Mouse (Mus musculus) intestine, postnatal 0 days (tissue): ENCODE results near the gene Mical2. TPM values are rescaled to one million over a fixed set of nuclear protein-coding genes. Genes with fewer than 3 reads are reported as not detected.
A peak's percentile ranks its signal among the peaks of the same experiment; 100 is the strongest.

ENCODE experiments used
- ATAC-seq: fragments of 200-750 bp; cut with Nextera tagmentation; 2 replicates; pipeline ENCODE4 v1.8.0; 2017; ENCODE audit warnings: mild to moderate bottlenecking, moderate TSS enrichment, moderate library complexity
- H3K27ac ChIP-seq: fragments of 300-500 bp; sonication (generic); 2 replicates; pipeline ENCODE4 v1.5.1; 2014; ENCODE audit warnings: mild to moderate bottlenecking, low read depth, low read length, moderate library complexity
- H3K27me3 ChIP-seq: fragments of 300-500 bp; sonication (generic); replicated peaks from 2 replicates; pipeline ENCODE4 v1.6.1; 2014; ENCODE audit warnings: low read length, mixed read lengths; ENCODE audit not compliant: control insufficient read depth, insufficient read depth
- H3K36me3 ChIP-seq: fragments of 300-500 bp; sonication (generic); 2 replicates; pipeline ENCODE4 v1.6.1; 2014; ENCODE audit warnings: mild to moderate bottlenecking, moderate library complexity; ENCODE audit not compliant: control insufficient read depth, insufficient read depth
- H3K4me1 ChIP-seq: fragments of 300-500 bp; sonication (generic); replicated peaks from 2 replicates; pipeline ENCODE4 v1.6.1; 2014; ENCODE audit warnings: antibody characterized with exemption, low read length, mixed read lengths; ENCODE audit not compliant: control insufficient read depth, insufficient read depth
- H3K4me2 ChIP-seq: fragments of 300-500 bp; sonication (generic); replicated peaks from 2 replicates; pipeline ENCODE4 v1.6.1; 2014; ENCODE audit warnings: low read depth, mild to moderate bottlenecking, moderate library complexity
- H3K4me3 ChIP-seq: fragments of 300-500 bp; sonication (generic); 2 replicates; pipeline ENCODE4 v1.5.1; 2014; ENCODE audit warnings: low read depth, low read length
- H3K9ac ChIP-seq: fragments of 300-500 bp; sonication (generic); 2 replicates; pipeline ENCODE4 v1.6.1; 2014; ENCODE audit warnings: mild to moderate bottlenecking, low read depth, low read length
- H3K9me3 ChIP-seq: fragments of 300-500 bp; sonication (generic); 2 replicates; pipeline ENCODE4 v1.6.1; 2016; ENCODE audit warnings: mixed run types; ENCODE audit not compliant: control insufficient read depth
- CTCF ChIP-seq: sonication (generic); IDR thresholded peaks from 2 replicates; pipeline ENCODE4 v1.5.1; 2016; ENCODE audit warnings: low read depth, mild to moderate bottlenecking, control low read depth, antibody characterized with exemption, moderate library complexity
- WGBS: fragments of 180-500 bp; shearing (Covaris S2); extraction: QIAGEN DNeasy Blood & Tissue Kit; methylation state at CpG from one replicate; pipeline ENCODE4 v1.1.7; 2014; 5-methylcytosine and 5-hydroxymethylcytosine counted together
- polyA plus RNA-seq: library from polyadenylated mRNA; unstranded; fragments of >200 nt; fragmentation: Nextera tagmentation; extraction: Ambion mirVana; gene quantifications from 2 replicates; pipeline ENCODE4 v1.2.1, GENCODE M21; 2015

The Mical2 gene
- polyA plus RNA-seq, 1 experiment from 2014 or later: 13.0 TPM

DNA sequence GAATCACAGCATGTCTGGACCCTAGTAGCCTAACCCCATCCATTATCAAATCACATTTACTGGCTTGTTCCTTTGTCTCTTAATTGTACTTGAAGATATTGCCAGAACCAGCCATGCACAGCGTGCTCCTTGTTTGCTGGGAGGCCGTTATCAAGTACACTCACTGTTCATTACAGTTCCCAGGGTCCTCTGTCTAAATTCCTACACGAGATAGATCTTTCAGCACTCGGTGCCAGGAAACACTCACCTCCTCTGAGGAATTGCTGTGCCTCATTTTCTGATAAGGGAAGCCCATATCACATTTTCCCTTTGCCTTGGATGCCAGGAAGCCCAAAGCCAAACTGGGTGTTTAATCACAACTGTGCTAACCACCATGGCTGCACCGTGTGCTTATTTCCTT is 91.8 kb downstream of the Mical2 start:
- Histone ChIP-seq H3K27me3 (no peaks in the 10 kb centered on the region), H3K4me1 (peaks cover 17% of the 10 kb centered on the region), H3K9me3 (no peaks in the 10 kb centered on the region), H3K4me3 (no peak overlapping the region), H3K27ac (no peak overlapping the region), H3K4me2 (no peak overlapping the region), H3K36me3 (peaks cover 28% of the 10 kb centered on the region; the same call in 1 of the 2 replicates), H3K9ac (no peak overlapping the region)
- ATAC-seq: no peak
- TF ChIP-seq CTCF: no peak
- 33% methylated on average over 5 of the region's 5 CpGs for WGBS

DNA sequence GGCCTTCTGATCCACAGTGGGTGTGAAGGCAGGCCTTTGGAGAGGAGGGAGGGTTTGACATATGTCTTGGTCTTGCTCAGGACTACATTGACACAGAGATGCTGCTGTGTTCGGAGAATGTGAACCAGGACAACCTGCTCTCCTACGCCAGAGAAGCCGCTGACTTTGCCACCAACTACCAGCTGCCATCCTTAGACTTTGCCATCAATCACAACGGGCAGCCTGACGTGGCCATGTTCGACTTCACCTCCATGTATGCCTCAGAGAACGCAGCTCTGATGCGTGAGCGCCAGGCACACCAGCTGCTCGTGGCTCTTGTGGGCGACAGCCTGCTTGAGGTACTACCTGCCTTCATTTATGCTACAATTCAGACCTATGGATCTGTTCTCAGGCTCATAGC is 92.7 kb downstream of the Mical2 start:
- no peaks in the 10 kb centered on the region for H3K27me3 ChIP-seq
- H3K9me3 ChIP-seq: no peaks in the 10 kb centered on the region
- peaks cover 33% of the 10 kb centered on the region for H3K36me3 ChIP-seq
- peaks cover 17% of the 10 kb centered on the region for H3K4me1 ChIP-seq
- WGBS: 97% methylated on average over 11 of the region's 11 CpGs
- no peak for ATAC-seq
- H3K4me2 ChIP-seq: no peak overlapping the region
- no peak for TF ChIP-seq CTCF
- no peak overlapping the region for H3K4me3 ChIP-seq
- no peak overlapping the region for H3K9ac ChIP-seq
- H3K27ac ChIP-seq: no peak overlapping the region

DNA sequence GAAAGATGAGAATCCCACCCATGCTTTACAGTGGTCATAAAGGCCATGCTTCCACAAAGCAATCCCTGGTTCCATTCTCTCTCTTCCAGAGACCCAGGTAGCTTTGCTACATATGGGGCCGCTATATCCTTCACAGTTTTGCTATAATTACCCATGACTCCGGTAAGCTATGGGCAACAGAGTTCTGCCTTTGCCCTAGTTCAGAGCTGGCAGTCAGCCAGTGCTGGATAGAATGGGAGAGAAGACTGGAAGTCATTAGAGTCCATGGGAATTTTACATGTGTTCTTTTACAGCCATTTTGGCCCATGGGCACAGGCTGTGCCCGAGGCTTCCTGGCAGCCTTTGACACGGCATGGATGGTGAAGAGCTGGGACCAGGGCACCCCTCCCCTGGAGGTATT is 93.8 kb downstream of the Mical2 start:
- Histone ChIP-seq H3K4me2 (no peak overlapping the region), H3K4me1 (peaks cover 17% of the 10 kb centered on the region), H3K4me3 (no peak overlapping the region), H3K36me3 (peaks cover 44% of the 10 kb centered on the region), H3K27me3 (no peaks in the 10 kb centered on the region), H3K27ac (no peak overlapping the region), H3K9ac (no peak overlapping the region), H3K9me3 (no peaks in the 10 kb centered on the region)
- no peak for ATAC-seq
- no peak for TF ChIP-seq CTCF
- 52% methylated on average over 4 of the region's 4 CpGs for WGBS

DNA sequence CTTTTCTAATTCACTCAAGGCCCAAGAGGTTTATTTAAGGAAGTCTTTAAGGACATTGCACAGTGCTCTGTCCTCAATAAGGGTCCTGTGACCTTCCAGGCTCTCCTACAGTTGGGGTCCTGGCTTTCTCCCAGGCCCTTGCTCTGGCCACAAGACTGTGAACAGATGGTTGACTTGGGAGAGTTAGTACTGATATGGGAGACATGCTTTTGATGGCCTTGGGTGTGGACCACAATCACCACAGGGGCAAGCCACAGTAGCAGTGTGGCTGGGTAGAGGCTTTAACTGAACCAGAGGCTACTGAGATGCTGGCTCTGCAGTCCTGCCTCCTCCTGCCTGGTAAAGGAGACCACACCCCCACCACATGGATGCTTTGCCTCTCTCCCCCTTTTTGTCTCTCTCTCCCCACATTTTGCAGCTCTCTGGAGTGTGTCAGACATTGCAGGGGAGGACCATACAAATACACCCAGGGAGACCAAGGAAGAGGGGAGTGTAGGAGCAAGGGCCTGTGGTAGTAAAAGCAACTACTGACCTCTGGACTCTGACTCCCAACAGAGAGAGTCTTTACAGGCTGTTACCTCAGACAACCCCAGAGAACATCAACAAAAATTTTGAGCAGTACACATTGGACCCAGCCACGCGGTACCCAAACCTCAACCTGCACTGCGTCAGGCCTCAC is 94.5 kb downstream of the Mical2 start:
- H3K9me3 ChIP-seq: no peaks in the 10 kb centered on the region
- peaks cover 17% of the 10 kb centered on the region for H3K4me1 ChIP-seq
- H3K27me3 ChIP-seq: no peaks in the 10 kb centered on the region
- peak overlapping the region; percentile 15; the same call in 1 of the 2 replicates for H3K27ac ChIP-seq
- H3K4me2 ChIP-seq: no peak overlapping the region
- no peak for TF ChIP-seq CTCF
- peak; percentile 32; the same call in 1 of the 2 replicates for ATAC-seq
- H3K4me3 ChIP-seq: no peak overlapping the region
- whole genome bisulfite sequencing: 86% methylated on average over 3 of the region's 3 CpGs
- peaks cover 46% of the 10 kb centered on the region for H3K36me3 ChIP-seq
- no peak overlapping the region for H3K9ac ChIP-seq

DNA sequence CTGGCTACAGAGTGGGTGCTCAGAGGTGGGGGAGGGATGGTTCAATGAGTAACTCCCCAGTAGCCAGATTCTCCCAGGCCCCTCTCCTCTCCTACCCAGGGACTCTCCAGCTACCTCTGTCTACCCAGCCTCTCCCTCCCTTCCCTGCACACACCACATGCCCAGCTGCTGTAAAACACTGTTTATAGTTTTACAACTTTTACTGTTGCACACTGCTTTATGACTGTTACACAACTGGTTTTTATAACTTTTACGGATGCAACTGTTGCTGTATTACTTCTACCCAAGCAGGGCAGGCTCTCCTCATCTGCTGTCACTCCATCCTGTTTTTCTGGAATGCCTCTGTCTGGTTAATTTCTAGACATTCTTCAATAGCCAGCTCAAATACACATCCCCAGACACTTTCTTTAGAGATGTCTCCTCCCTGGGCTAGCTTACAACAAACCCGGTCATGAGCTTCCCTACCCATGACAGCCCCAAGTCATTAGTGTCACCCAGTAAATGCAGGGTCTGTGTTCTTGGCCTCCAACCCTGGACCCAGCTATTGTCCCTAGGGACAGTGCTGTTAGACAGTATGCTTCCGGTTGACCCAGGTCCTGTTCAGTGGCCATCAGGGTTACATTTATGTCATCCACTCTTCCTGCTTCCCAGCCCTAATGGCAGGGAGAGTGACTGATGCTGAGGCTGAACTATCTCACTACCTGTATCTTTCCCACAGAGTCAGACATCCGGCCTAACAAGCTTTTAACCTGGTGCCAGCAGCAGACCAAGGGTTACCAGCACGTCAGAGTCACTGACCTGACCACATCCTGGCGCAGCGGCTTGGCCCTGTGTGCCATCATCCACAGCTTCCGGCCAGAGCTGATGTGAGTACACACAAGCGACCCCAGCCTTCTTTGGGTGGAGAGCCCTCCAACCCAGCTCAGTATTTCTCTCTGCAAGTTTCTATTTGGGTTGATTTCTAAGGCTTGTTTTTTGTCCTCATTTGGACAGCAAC is 96.4 kb downstream of the Mical2 start:
- peak; percentile 79 for ATAC-seq
- H3K27ac ChIP-seq: no peak overlapping the region; the same call in 1 of the 2 replicates

DNA sequence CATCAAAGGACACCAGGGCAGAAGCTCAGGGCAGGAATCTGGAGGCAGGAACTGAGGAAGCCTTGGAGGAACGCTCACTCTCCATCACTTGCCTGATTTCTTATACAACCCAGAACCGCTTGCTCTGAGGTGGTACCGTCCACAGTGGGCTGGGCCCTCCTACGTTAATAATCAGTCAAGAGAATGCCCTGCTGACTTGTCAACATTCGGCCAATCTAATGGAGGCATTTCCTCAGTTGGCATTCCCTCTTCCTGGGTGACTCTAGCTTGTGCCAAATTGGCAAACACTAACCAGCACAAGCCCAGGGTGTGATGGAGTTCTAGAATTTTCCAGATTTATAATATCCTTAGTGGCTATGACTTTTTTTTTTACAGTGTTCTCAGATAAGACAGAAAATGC is 98.9 kb downstream of the Mical2 start:
- no peak for ATAC-seq
- H3K4me3 ChIP-seq: no peak overlapping the region
- TF ChIP-seq CTCF: no peak
- H3K9me3 ChIP-seq: no peaks in the 10 kb centered on the region
- no peaks in the 10 kb centered on the region for H3K27me3 ChIP-seq
- H3K4me1 ChIP-seq: peaks cover 9% of the 10 kb centered on the region
- H3K9ac ChIP-seq: no peak overlapping the region
- no peak overlapping the region for H3K27ac ChIP-seq
- WGBS: 90% methylated on average over 5 of the region's 5 CpGs
- H3K36me3 ChIP-seq: peaks cover 55% of the 10 kb centered on the region
- H3K4me2 ChIP-seq: no peak overlapping the region

More for the DNA sequence above, 96.4 kb downstream of the Mical2 start:
- no peak for TF ChIP-seq CTCF
- WGBS: 73% methylated on average over 9 of the region's 9 CpGs
- Histone ChIP-seq H3K4me3 (no peak overlapping the region), H3K36me3 (peaks cover 56% of the 10 kb centered on the region), H3K9me3 (no peaks in the 10 kb centered on the region), H3K4me1 (peaks cover 17% of the 10 kb centered on the region), H3K4me2 (no peak overlapping the region), H3K9ac (no peak overlapping the region), H3K27me3 (no peaks in the 10 kb centered on the region)
